Mouse (Mus musculus) thymus, adult 2 months (tissue): ENCODE data around the gene Cep44.

ENCODE experiments used
- CTCF ChIP-seq: fragments of 200-500 bp; IDR thresholded peaks from 2 replicates; pipeline ENCODE4 v1.5.1; 2012; ENCODE audit warnings: mild to moderate bottlenecking, control low read depth, low read length, moderate library complexity, borderline replicate concordance; ENCODE audit not compliant: control insufficient read depth, poor library complexity, insufficient read depth; ENCODE audit errors: extremely low read depth
- POLR2A ChIP-seq: fragments of 200-500 bp; IDR thresholded peaks from 2 replicates; pipeline ENCODE4 v1.6.1; 2012; ENCODE audit warnings: mild to moderate bottlenecking, low read length, control low read depth, moderate library complexity; ENCODE audit not compliant: control insufficient read depth, poor library complexity, insufficient read depth; ENCODE audit errors: extremely low read depth

DNA sequence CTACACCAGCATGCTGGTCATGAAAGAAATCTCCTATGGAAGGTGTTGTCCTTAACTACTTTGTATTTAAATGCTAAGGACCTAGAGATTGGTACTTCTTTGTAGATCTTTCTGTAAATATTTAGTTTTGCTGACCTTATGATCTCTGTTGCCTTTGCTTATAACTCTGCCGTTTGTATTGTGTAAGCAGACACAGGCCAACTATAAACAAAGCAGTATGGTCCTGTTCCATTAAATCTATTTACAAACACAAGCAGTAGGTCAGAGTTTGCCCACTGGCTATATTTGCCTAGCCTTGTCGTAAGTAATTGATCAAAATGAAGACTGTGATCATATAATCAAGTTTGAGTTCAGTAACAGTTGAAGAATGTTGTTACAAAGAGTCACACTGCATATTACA is 38.2 kb upstream of the Cep44 start:
- no peak for TF ChIP-seq CTCF
- TF ChIP-seq POLR2A = no peak
